Mouse (Mus musculus): ENCODE results near the gene Ikzf2.

GRCm38 (mm10) chr1:69686741-69687075 lies 337 bp downstream of the Ikzf2 start:
- TF ChIP-seq TAL1 (IDR thresholded peaks at IDR 0.05; ENCODE audit: low read length) (no peak), GATA1 (IDR thresholded peaks at IDR 0.05; ENCODE audit: low read length) (no peak)
